Mouse (Mus musculus): ENCODE measurements around the gene E2f3. TPM values are rescaled to one million over a fixed set of nuclear protein-coding genes. Genes with fewer than 3 reads are reported as not detected.

Gene E2f3
- polyA plus RNA-seq, 1 experiment from 2014 or later = 19.6 TPM

GRCm38 (mm10) chr13:29902676-29903075 is 83.2 kb downstream of the E2f3 start:
- ATAC-seq (replicated peaks; ENCODE audit: insufficient number of reproducible peaks, low FRiP score, low TSS enrichment, low read depth) (no peak), DNase-seq (ENCODE audit: low spot score) (no peak)
- Histone ChIP-seq H3K4me1 (ENCODE audit: control insufficient read depth, insufficient read depth, low read length) (no peaks in the 10 kb centered on the region), H3K27me3 (ENCODE audit: control insufficient read depth, insufficient read depth, low read length) (no peaks in the 10 kb centered on the region), H3K27ac (replicated peaks; ENCODE audit: low read depth, low read length) (no peak overlapping the region), H3K4me3 (ENCODE audit: low read depth, low read length) (no peak overlapping the region), H3K9me3 (replicated peaks; ENCODE audit: control insufficient read depth, low read length) (peaks cover 4% of the 10 kb centered on the region; the same call in 1 of the 2 replicates), H3K9ac (replicated peaks; ENCODE audit: low read length) (no peak overlapping the region), H3K4me2 (ENCODE audit: low read depth, low read length) (no peak overlapping the region), H3K36me3 (replicated peaks; ENCODE audit: control insufficient read depth, insufficient read depth, low read depth, low read length) (peaks cover 13% of the 10 kb centered on the region)
- 88% methylated on average over 1 of the region's 1 CpGs for WGBS

DNA sequence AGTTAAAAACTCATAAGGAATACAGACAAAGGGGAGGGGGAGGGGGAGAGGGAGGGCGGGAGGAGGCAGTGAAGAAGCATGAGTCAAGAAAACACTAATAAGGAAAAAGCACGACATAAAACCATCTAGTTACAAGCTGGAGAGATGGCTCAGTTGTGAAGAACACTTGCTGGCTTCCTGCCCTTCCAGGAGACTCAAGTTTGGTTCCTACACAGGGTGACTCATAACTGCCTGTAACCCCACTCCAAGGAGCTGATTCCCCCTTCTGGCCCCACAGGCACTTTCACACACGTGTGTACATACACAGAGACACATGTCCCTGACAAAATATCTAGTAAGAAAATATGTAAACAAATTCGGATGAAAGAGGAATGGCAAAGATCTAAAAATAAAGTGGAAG is 84.2 kb downstream of the E2f3 start:
- 87% methylated on average over 4 of the region's 4 CpGs for WGBS
- H3K36me3 ChIP-seq (replicated peaks; ENCODE audit: control insufficient read depth, insufficient read depth, low read depth, low read length) = peaks cover 10% of the 10 kb centered on the region
- no peak overlapping the region for H3K9ac ChIP-seq (replicated peaks; ENCODE audit: low read length)
- no peak for DNase-seq (ENCODE audit: low spot score)
- H3K4me1 ChIP-seq (ENCODE audit: control insufficient read depth, insufficient read depth, low read length) = no peaks in the 10 kb centered on the region
- ATAC-seq (replicated peaks; ENCODE audit: insufficient number of reproducible peaks, low FRiP score, low TSS enrichment, low read depth) = no peak
- H3K4me2 ChIP-seq (ENCODE audit: low read depth, low read length) = no peak overlapping the region
- H3K4me3 ChIP-seq (ENCODE audit: low read depth, low read length) = no peak overlapping the region
- H3K27ac ChIP-seq (replicated peaks; ENCODE audit: low read depth, low read length) = no peak overlapping the region
- no peaks in the 10 kb centered on the region for H3K27me3 ChIP-seq (ENCODE audit: control insufficient read depth, insufficient read depth, low read length)
- H3K9me3 ChIP-seq (replicated peaks; ENCODE audit: control insufficient read depth, low read length) = peaks cover 4% of the 10 kb centered on the region; the same call in 1 of the 2 replicates

DNA sequence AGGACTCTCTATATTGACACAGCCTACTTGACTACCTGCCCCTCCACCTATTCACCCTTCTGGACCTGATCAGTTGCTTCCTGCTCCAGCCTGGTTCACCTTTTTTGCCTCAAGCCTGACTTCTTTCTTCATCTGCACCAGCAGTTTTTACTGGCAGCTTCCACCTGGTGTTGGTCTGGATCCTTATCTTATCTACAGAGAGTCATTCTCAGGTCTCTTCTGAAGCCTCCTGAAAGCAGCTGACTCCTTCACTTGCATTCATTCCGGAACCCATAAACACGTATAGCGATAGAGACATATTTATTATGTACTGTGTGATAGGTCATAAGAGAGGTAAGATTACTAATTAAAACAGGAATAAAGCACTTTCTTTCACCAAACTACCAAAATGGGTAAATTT is 119.1 kb downstream of the E2f3 start:
- no peak overlapping the region for H3K4me3 ChIP-seq (ENCODE audit: low read depth, low read length)
- no peaks in the 10 kb centered on the region for H3K9me3 ChIP-seq (replicated peaks; ENCODE audit: control insufficient read depth, low read length)
- no peak for ATAC-seq (replicated peaks; ENCODE audit: insufficient number of reproducible peaks, low FRiP score, low TSS enrichment, low read depth)
- no peak overlapping the region for H3K27ac ChIP-seq (replicated peaks; ENCODE audit: low read depth, low read length)
- no peaks in the 10 kb centered on the region for H3K36me3 ChIP-seq (replicated peaks; ENCODE audit: control insufficient read depth, insufficient read depth, low read depth, low read length)
- no peak overlapping the region for H3K9ac ChIP-seq (replicated peaks; ENCODE audit: low read length)
- WGBS = 98% methylated on average over 3 of the region's 3 CpGs
- H3K27me3 ChIP-seq (ENCODE audit: control insufficient read depth, insufficient read depth, low read length) = no peaks in the 10 kb centered on the region
- H3K4me2 ChIP-seq (ENCODE audit: low read depth, low read length) = no peak overlapping the region
- H3K4me1 ChIP-seq (ENCODE audit: control insufficient read depth, insufficient read depth, low read length) = no peaks in the 10 kb centered on the region
- no peak for DNase-seq (ENCODE audit: low spot score)

- Histone ChIP-seq H3K9me3 (replicated peaks; ENCODE audit: control insufficient read depth, low read length) (no peaks in the 10 kb centered on the region), H3K27ac (replicated peaks; ENCODE audit: low read depth, low read length) (no peak overlapping the region), H3K4me3 (ENCODE audit: low read depth, low read length) (no peak overlapping the region), H3K36me3 (replicated peaks; ENCODE audit: control insufficient read depth, insufficient read depth, low read depth, low read length) (no peaks in the 10 kb centered on the region), H3K4me1 (ENCODE audit: control insufficient read depth, insufficient read depth, low read length) (no peaks in the 10 kb centered on the region), H3K9ac (replicated peaks; ENCODE audit: low read length) (no peak overlapping the region), H3K4me2 (ENCODE audit: low read depth, low read length) (no peak overlapping the region), H3K27me3 (ENCODE audit: control insufficient read depth, insufficient read depth, low read length) (no peaks in the 10 kb centered on the region)
- ATAC-seq (replicated peaks; ENCODE audit: insufficient number of reproducible peaks, low FRiP score, low TSS enrichment, low read depth) (no peak), DNase-seq (ENCODE audit: low spot score) (peak; percentile 70)
- WGBS = 21% methylated on average over 6 of the region's 6 CpGs
Measured at GRCm38 (mm10) chr13:29864331-29864730, 121.5 kb downstream of the E2f3 start.

DNA sequence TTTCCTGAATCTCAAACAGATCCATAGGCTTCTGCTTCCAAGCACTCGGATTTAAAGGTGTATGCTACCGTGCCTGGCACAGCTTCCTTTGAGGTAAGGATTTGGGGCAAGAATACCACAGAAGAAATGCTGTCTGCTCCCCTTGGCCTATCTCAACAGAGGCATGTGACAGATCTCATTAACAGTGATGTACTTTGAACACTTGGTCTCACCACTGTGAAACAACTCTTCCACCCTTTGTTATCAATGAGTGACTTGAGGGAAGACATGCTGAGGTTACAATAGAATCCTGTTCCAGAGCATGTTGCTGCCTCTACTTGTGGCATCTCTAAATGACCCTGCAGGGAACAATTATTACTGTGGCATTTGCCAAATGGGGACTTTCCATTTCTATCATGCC is 125.8 kb downstream of the E2f3 start:
- no peaks in the 10 kb centered on the region for H3K4me1 ChIP-seq (ENCODE audit: control insufficient read depth, insufficient read depth, low read length)
- H3K9ac ChIP-seq (replicated peaks; ENCODE audit: low read length) = no peak overlapping the region
- no peaks in the 10 kb centered on the region for H3K27me3 ChIP-seq (ENCODE audit: control insufficient read depth, insufficient read depth, low read length)
- H3K36me3 ChIP-seq (replicated peaks; ENCODE audit: control insufficient read depth, insufficient read depth, low read depth, low read length) = no peaks in the 10 kb centered on the region
- WGBS = 82% methylated on average over 2 of the region's 2 CpGs
- DNase-seq (ENCODE audit: low spot score) = no peak
- no peaks in the 10 kb centered on the region for H3K9me3 ChIP-seq (replicated peaks; ENCODE audit: control insufficient read depth, low read length)
- ATAC-seq (replicated peaks; ENCODE audit: insufficient number of reproducible peaks, low FRiP score, low TSS enrichment, low read depth) = no peak
- H3K4me3 ChIP-seq (ENCODE audit: low read depth, low read length) = no peak overlapping the region
- no peak overlapping the region for H3K27ac ChIP-seq (replicated peaks; ENCODE audit: low read depth, low read length)
- no peak overlapping the region for H3K4me2 ChIP-seq (ENCODE audit: low read depth, low read length)

DNA sequence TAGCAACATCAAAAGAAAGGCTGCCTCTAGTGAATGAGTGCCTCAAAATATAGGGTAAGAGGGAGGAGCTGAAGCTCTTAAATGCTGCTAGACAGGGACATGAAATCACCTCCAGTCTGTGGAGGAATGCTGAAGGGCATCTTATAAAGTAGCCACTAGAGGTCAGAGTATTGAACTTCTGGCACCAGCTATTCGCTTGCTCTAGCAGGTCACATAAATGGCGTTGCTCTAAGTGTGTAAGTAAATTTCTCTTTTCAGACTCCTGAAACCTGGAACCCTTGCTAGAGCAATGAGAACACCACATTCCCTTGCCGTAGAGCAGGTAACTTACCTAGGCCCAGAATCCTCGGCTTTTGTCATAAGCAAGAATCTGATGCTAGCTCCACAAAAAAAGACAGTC is 128.4 kb downstream of the E2f3 start:
- no peaks in the 10 kb centered on the region for H3K4me1 ChIP-seq (ENCODE audit: control insufficient read depth, insufficient read depth, low read length)
- DNase-seq (ENCODE audit: low spot score) (peak; percentile 74), ATAC-seq (replicated peaks; ENCODE audit: insufficient number of reproducible peaks, low FRiP score, low TSS enrichment, low read depth) (no peak)
- H3K9me3 ChIP-seq (replicated peaks; ENCODE audit: control insufficient read depth, low read length) = no peaks in the 10 kb centered on the region
- H3K4me2 ChIP-seq (ENCODE audit: low read depth, low read length) = no peak overlapping the region
- H3K27ac ChIP-seq (replicated peaks; ENCODE audit: low read depth, low read length) = no peak overlapping the region
- H3K27me3 ChIP-seq (ENCODE audit: control insufficient read depth, insufficient read depth, low read length) = no peaks in the 10 kb centered on the region
- WGBS = 16% methylated on average over 4 of the region's 4 CpGs
- H3K4me3 ChIP-seq (ENCODE audit: low read depth, low read length) = no peak overlapping the region
- H3K36me3 ChIP-seq (replicated peaks; ENCODE audit: control insufficient read depth, insufficient read depth, low read depth, low read length) = no peaks in the 10 kb centered on the region
- H3K9ac ChIP-seq (replicated peaks; ENCODE audit: low read length) = no peak overlapping the region

Other genes starting within 250 kb of the E2f3 start
- gene Cdkal1, start 130.4 kb downstream of the E2f3 start, polyA plus RNA-seq (2014; fragmentation: Nextera tagmentation; extraction: Ambion mirVana) = 34.7 and 39.6 TPM in 2 replicates
- 9.8 and 10.3 TPM in 2 replicates for gene Mboat1, start 150.4 kb upstream of the E2f3 start, polyA plus RNA-seq (2014; fragmentation: Nextera tagmentation; extraction: Ambion mirVana)

Data from embryonic facial prominence, embryonic 11.5 days (tissue).